Mouse (Mus musculus): Measurements from ENCODE around the gene Psmb10. TPM values are rescaled to one million over a fixed set of nuclear protein-coding genes. Genes with fewer than 3 reads are reported as not detected.

Psmb10 gene
- total RNA-seq (2023): 138 TPM

GRCm38 (mm10) chr8:105938306-105938669 lies at the start of gene Psmb10:
Gene Psmb10, minus strand, starts transcription at chr8:105938444.

GRCm38 (mm10) chr8:105979325-105979724 lies 41.1 kb upstream of the Psmb10 start, which contains the start of gene Dpep3:
Gene Dpep3, minus strand, starts transcription at chr8:105979429.

GRCm38 (mm10) chr8:105965905-105966341 lies 27.7 kb upstream of the Psmb10 start, which contains the start of gene Slc12a4:
Gene Slc12a4, minus strand, starts transcription at chr8:105966097.

DNA sequence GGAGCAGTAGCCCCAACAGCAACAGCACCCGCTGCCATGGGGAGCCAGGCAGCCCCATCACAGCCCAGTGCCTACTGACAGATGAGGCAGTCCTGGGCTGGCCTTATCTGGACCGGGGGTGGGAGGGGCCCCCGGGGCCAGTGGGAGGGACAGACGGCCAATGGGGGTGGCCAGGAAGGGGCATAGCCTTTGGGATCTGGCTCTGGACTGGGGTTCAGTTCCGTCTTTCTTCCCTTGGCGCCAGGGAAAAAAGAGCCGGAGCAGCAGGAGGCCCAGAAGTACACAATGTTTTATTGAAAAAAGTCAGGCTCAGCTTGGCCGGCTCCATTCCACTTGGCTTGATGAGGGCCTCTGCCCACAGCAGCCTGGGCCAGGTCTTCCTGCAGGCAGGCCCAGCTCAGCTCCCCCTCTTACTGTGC lies 5.1 kb upstream of the Psmb10 start, which contains the start of gene Lcat:
Lcat (minus strand) TSS at position 62 of the 419 bp plus-strand sequence.

GRCm38 (mm10) chr8:105933762-105934161 lies 4.5 kb downstream of the Psmb10 start, which contains the start of gene Ctrl:
Gene Ctrl, minus strand, starts transcription at chr8:105933862.

DNA sequence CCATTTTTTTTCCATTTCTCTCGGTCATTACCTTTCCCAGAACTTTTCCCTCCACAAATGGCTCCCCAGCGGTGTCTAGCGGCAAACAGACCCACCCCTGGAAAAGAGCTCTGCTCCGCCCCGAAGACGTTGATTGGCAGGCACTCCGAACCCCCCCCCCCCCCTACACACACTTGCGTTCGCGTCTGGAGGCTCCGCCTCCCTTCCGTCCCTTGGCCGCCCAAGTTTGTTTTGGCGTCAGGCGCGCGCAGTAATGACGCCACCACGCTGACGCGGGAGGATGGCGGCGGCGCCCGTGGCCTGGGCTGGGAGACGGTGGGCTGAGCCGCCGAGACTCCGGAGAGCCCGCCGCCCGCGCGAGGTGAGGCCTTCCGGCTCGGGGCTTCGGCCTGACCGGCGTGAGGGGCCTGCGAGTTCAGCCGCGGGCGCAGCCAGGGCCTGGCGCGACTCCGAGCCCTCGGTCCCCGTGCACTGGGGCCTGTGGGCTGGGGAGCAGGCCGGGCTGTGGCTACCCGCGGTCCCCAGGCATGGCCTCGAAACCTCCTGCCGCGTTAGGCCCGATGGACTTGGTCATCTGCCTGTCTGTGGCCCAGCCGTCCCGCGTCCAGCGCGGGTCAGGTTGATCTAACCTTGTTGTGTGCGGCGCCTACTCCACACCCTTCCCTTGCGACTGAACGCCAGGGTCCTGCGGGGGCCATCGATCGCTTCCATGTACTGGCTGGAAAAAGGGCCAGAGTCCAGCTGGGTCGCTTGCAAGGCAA lies 37.9 kb downstream of the Psmb10 start, which contains the start of gene Pskh1:
Pskh1 (plus strand) TSS at position 262 of the 761 bp plus-strand sequence.

DNA sequence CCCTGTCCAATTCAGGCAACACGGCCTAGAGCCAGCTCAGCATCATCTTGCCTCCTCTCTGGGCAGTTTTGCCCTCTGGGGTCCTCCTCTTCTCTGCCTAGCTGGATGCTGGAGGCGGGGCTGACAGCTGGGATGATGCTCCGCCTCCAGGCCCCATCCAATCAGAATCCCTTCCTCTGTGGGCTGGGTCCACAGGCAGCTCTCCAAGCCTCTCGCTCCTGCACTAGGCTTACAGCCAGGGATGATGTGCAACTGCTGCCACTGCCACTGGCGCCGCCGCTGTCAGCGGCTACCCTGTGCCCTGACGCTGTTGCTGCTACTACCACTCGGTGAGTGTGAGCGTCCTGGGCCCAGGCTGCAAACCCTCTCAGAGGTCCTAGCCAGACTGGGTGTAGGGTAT lies 44.9 kb downstream of the Psmb10 start, which contains the start of gene Nrn1l:
Nrn1l (plus strand) TSS at position 229 of the 400 bp plus-strand sequence.

Other genes starting within 250 kb of the Psmb10 start
- 52.6 TPM for gene Acd, start 237.3 kb downstream of the Psmb10 start, total RNA-seq (2023)
- 10.6 TPM for gene Pard6a, start 237.3 kb downstream of the Psmb10 start, total RNA-seq (2023)
- not detected for gene 4933405L10Rik, start 230.8 kb downstream of the Psmb10 start, total RNA-seq (2023)
- 2.9 TPM for gene Enkd1, start 230.2 kb downstream of the Psmb10 start, total RNA-seq (2023)
- 6.0 TPM for gene Gfod2, start 179.8 kb downstream of the Psmb10 start, total RNA-seq (2023)
- gene Ranbp10, start 111.1 kb downstream of the Psmb10 start, total RNA-seq (2023): 44.5 TPM
- 0.24 TPM for gene Tsnaxip1, start 110.7 kb downstream of the Psmb10 start, total RNA-seq (2023)
- gene Cenpt, start 85.2 kb downstream of the Psmb10 start, total RNA-seq (2023): 18.6 TPM
- 18.5 TPM for gene Thap11, start 83.3 kb downstream of the Psmb10 start, total RNA-seq (2023)
- 18.0 TPM for gene Nutf2, start 77.9 kb downstream of the Psmb10 start, total RNA-seq (2023)
- 87.4 TPM for gene Edc4, start 57.6 kb downstream of the Psmb10 start, total RNA-seq (2023)
- gene Nrn1l, start 44.9 kb downstream of the Psmb10 start, total RNA-seq (2023): not detected
- gene Pskh1, start 38.0 kb downstream of the Psmb10 start, total RNA-seq (2023): 23.3 TPM
- gene Ctrl, start 4.6 kb downstream of the Psmb10 start, total RNA-seq (2023): 6.9 TPM
- not detected for gene Lcat, start 4.9 kb upstream of the Psmb10 start, total RNA-seq (2023)
- 17.1 TPM for gene Slc12a4, start 27.7 kb upstream of the Psmb10 start, total RNA-seq (2023)
- not detected for gene Dpep3, start 41.0 kb upstream of the Psmb10 start, total RNA-seq (2023)
- 17.1 TPM for gene Dus2, start 52.9 kb upstream of the Psmb10 start, total RNA-seq (2023)
- gene Dpep2nb, start 67.5 kb upstream of the Psmb10 start, total RNA-seq (2023): not detected
- 6.6 TPM for gene Ddx28, start 73.4 kb upstream of the Psmb10 start, total RNA-seq (2023)
- gene Nfatc3, start 120.4 kb upstream of the Psmb10 start, total RNA-seq (2023): 184 TPM
- gene Esrp2, start 198.5 kb upstream of the Psmb10 start, total RNA-seq (2023): 0.67 TPM
- gene Pla2g15, start 212.0 kb upstream of the Psmb10 start, total RNA-seq (2023): 3.2 TPM
- 37.9 TPM for gene Slc7a6, start 230.4 kb upstream of the Psmb10 start, total RNA-seq (2023)